Mouse (Mus musculus) neural tube, embryonic 14.5 days (tissue): ENCODE measurements around the gene Ptges2. TPM values are rescaled to one million over a fixed set of nuclear protein-coding genes. Genes with fewer than 3 reads are reported as not detected.

Source experiments
- ATAC-seq: fragments of 200-750 bp; cut with Nextera tagmentation; 2 replicates; pipeline ENCODE4 v1.8.0; 2017; ENCODE audit warnings: low read depth, mild to moderate bottlenecking, moderate TSS enrichment, moderate library complexity
- H3K27ac ChIP-seq: fragments of 300-500 bp; sonication (generic); 2 replicates; pipeline ENCODE4 v1.5.1; 2014; ENCODE audit warnings: low read depth, mild to moderate bottlenecking, control low read depth, low read length, moderate library complexity, mixed read lengths
- H3K27me3 ChIP-seq: fragments of 300-500 bp; sonication (generic); 2 replicates; pipeline ENCODE4 v1.6.1; 2014; ENCODE audit warnings: low read length; ENCODE audit not compliant: control insufficient read depth, insufficient read depth
- H3K36me3 ChIP-seq: fragments of 300-500 bp; sonication (generic); 2 replicates; pipeline ENCODE4 v1.6.1; 2014; ENCODE audit warnings: low read length, mixed read lengths; ENCODE audit not compliant: control insufficient read depth, insufficient read depth
- H3K4me1 ChIP-seq: fragments of 300-500 bp; sonication (generic); 2 replicates; pipeline ENCODE4 v1.6.1; 2014; ENCODE audit warnings: low read length; ENCODE audit not compliant: control insufficient read depth, insufficient read depth
- H3K4me2 ChIP-seq: fragments of 300-500 bp; sonication (generic); 2 replicates; pipeline ENCODE4 v1.6.1; 2014; ENCODE audit warnings: mild to moderate bottlenecking, low read depth, low read length, control low read depth
- H3K4me3 ChIP-seq: fragments of 300-500 bp; sonication (generic); 2 replicates; pipeline ENCODE4 v1.5.1; 2014; ENCODE audit warnings: low read depth, low read length, control low read depth, mixed read lengths
- H3K9ac ChIP-seq: fragments of 300-500 bp; sonication (generic); replicated peaks from 2 replicates; pipeline ENCODE4 v1.6.1; 2014; ENCODE audit warnings: low read depth, mild to moderate bottlenecking, control low read depth, low read length, mixed read lengths
- H3K9me3 ChIP-seq: fragments of 300-500 bp; sonication (generic); 2 replicates; pipeline ENCODE4 v1.6.1; 2016; ENCODE audit warnings: low read length; ENCODE audit not compliant: control insufficient read depth
- WGBS: fragments of 180-500 bp; shearing (Covaris S2); extraction: QIAGEN DNeasy Blood & Tissue Kit; methylation state at CpG from one replicate; pipeline ENCODE4 v1.1.7; 2014; 5-methylcytosine and 5-hydroxymethylcytosine counted together
- polyA plus RNA-seq: library from polyadenylated mRNA; unstranded; fragments of >200 nt; fragmentation: Nextera tagmentation; extraction: Ambion mirVana; gene quantifications from 2 replicates; pipeline ENCODE4 v1.2.1, GENCODE M21; 2014

The Ptges2 gene
- polyA plus RNA-seq, 1 experiment from 2014 or later, result 65.9 TPM

- WGBS, result 0% methylated on average over 30 of the region's 47 CpGs
- Histone ChIP-seq H3K9me3 (no peaks in the 10 kb centered on the region), H3K27ac (peak within 1 kb of the TSS; percentile 46), H3K27me3 (no peaks in the 10 kb centered on the region; the same call in 1 of the 2 replicates), H3K4me3 (peak within 1 kb of the TSS; percentile 60), H3K4me2 (peak within 1 kb of the TSS; percentile 89), H3K36me3 (peaks cover 29% of the 10 kb centered on the region), H3K9ac (peak within 1 kb of the TSS; percentile 65), H3K4me1 (peaks cover 11% of the 10 kb centered on the region)
- ATAC-seq, result peak; percentile 87
Observed at GRCm38 (mm10) chr2:32381775-32382223, 13.9 kb upstream of the Ptges2 start, which contains the start of gene 1110008P14Rik. Gene 1110008P14Rik, minus strand, starts transcription at chr2:32381938.

GRCm38 (mm10) chr2:32382689-32383088, 13.0 kb upstream of the Ptges2 start:
- H3K4me3 ChIP-seq, result no peak overlapping the region
- H3K36me3 ChIP-seq, result peaks cover 20% of the 10 kb centered on the region
- no peaks in the 10 kb centered on the region for H3K9me3 ChIP-seq
- no peak overlapping the region for H3K9ac ChIP-seq
- H3K4me2 ChIP-seq, result no peak overlapping the region
- 78% methylated on average over 2 of the region's 2 CpGs for WGBS
- no peak overlapping the region for H3K27ac ChIP-seq
- no peak for ATAC-seq
- no peaks in the 10 kb centered on the region; the same call in 1 of the 2 replicates for H3K27me3 ChIP-seq
- peaks cover 11% of the 10 kb centered on the region for H3K4me1 ChIP-seq

GRCm38 (mm10) chr2:32387706-32388490, 7.8 kb upstream of the Ptges2 start, which contains the start of gene Lcn2:
Gene Lcn2, minus strand, starts transcription at chr2:32388252.
- no peak for ATAC-seq
- no peaks in the 10 kb centered on the region for H3K27me3 ChIP-seq
- no peak within 1 kb of the TSS for H3K4me2 ChIP-seq
- no peak within 1 kb of the TSS for H3K4me3 ChIP-seq
- H3K27ac ChIP-seq, result no peak within 1 kb of the TSS
- 63% methylated on average over 5 of the region's 5 CpGs for WGBS
- H3K9ac ChIP-seq, result no peak within 1 kb of the TSS
- H3K36me3 ChIP-seq, result no peaks in the 10 kb centered on the region
- H3K4me1 ChIP-seq, result no peaks in the 10 kb centered on the region
- H3K9me3 ChIP-seq, result no peaks in the 10 kb centered on the region

GRCm38 (mm10) chr2:32389157-32389556, 6.5 kb upstream of the Ptges2 start:
- H3K9me3 ChIP-seq, result no peaks in the 10 kb centered on the region
- WGBS, result 72% methylated on average over 2 of the region's 2 CpGs
- ATAC-seq, result no peak
- H3K4me1 ChIP-seq, result no peaks in the 10 kb centered on the region
- no peaks in the 10 kb centered on the region for H3K36me3 ChIP-seq
- H3K27ac ChIP-seq, result no peak overlapping the region
- no peaks in the 10 kb centered on the region for H3K27me3 ChIP-seq
- H3K4me2 ChIP-seq, result no peak overlapping the region
- no peak overlapping the region for H3K4me3 ChIP-seq
- no peak overlapping the region for H3K9ac ChIP-seq

GRCm38 (mm10) chr2:32390871-32391270, 4.8 kb upstream of the Ptges2 start:
- Histone ChIP-seq H3K36me3 (no peaks in the 10 kb centered on the region), H3K9ac (no peak overlapping the region), H3K27ac (no peak overlapping the region), H3K4me1 (0 out of 2 replicates have a peak, but pooled peaks cover 4% of the 10 kb centered on the region), H3K27me3 (no peaks in the 10 kb centered on the region), H3K9me3 (no peaks in the 10 kb centered on the region), H3K4me2 (no peak overlapping the region), H3K4me3 (no peak overlapping the region)
- ATAC-seq, result no peak
- 75% methylated on average over 8 of the region's 8 CpGs for WGBS

GRCm38 (mm10) chr2:32392063-32392462, 3.6 kb upstream of the Ptges2 start:
- Histone ChIP-seq H3K4me1 (peaks cover 9% of the 10 kb centered on the region), H3K9ac (no peak overlapping the region), H3K36me3 (no peaks in the 10 kb centered on the region), H3K4me3 (no peak overlapping the region), H3K4me2 (no peak overlapping the region), H3K9me3 (no peaks in the 10 kb centered on the region), H3K27ac (no peak overlapping the region), H3K27me3 (no peaks in the 10 kb centered on the region)
- 86% methylated on average over 5 of the region's 5 CpGs for WGBS
- ATAC-seq, result no peak

GRCm38 (mm10) chr2:32394973-32395372, 723 bp upstream of the Ptges2 start:
- H3K27ac ChIP-seq, result peak overlapping the region; percentile 75
- peak overlapping the region; percentile 72 for H3K4me2 ChIP-seq
- no peaks in the 10 kb centered on the region for H3K9me3 ChIP-seq
- H3K4me3 ChIP-seq, result peak overlapping the region; percentile 94
- ATAC-seq, result no peak
- WGBS, result 6% methylated on average over 8 of the region's 8 CpGs
- peak overlapping the region; percentile 86 for H3K9ac ChIP-seq
- H3K4me1 ChIP-seq, result peaks cover 13% of the 10 kb centered on the region
- peaks cover 3% of the 10 kb centered on the region; the same call in 1 of the 2 replicates for H3K36me3 ChIP-seq
- no peaks in the 10 kb centered on the region for H3K27me3 ChIP-seq

- Histone ChIP-seq H3K4me3 (peak overlapping the region; percentile 94), H3K4me1 (peaks cover 13% of the 10 kb centered on the region), H3K9me3 (no peaks in the 10 kb centered on the region), H3K27ac (peak overlapping the region; percentile 75), H3K4me2 (peak overlapping the region; percentile 72), H3K9ac (peak overlapping the region; percentile 86), H3K36me3 (peaks cover 14% of the 10 kb centered on the region; the same call in 1 of the 2 replicates), H3K27me3 (no peaks in the 10 kb centered on the region)
- under 1% methylated on average over 56 of the region's 59 CpGs for WGBS
- ATAC-seq, result peak; percentile 96
Observed at GRCm38 (mm10) chr2:32395946-32396621, 388 bp downstream of the Ptges2 start.

- peak overlapping the region; percentile 75 for H3K27ac ChIP-seq
- peak overlapping the region; percentile 94 for H3K4me3 ChIP-seq
- no peaks in the 10 kb centered on the region for H3K9me3 ChIP-seq
- H3K4me2 ChIP-seq, result peak overlapping the region; percentile 72
- WGBS, result 1% methylated on average over 15 of the region's 15 CpGs
- no peaks in the 10 kb centered on the region for H3K27me3 ChIP-seq
- peaks cover 13% of the 10 kb centered on the region for H3K4me1 ChIP-seq
- peaks cover 15% of the 10 kb centered on the region; the same call in 1 of the 2 replicates for H3K36me3 ChIP-seq
- H3K9ac ChIP-seq, result peak overlapping the region; percentile 86
- ATAC-seq, result no peak
Observed at GRCm38 (mm10) chr2:32396695-32397094, 999 bp downstream of the Ptges2 start.
